Mouse (Mus musculus) midbrain, embryonic 16.5 days (tissue): ENCODE results near the gene Plekhd1. TPM values are rescaled to one million over a fixed set of nuclear protein-coding genes. Genes with fewer than 3 reads are reported as not detected.

ENCODE experiments used
- ATAC-seq: fragments of 200-750 bp; cut with Nextera tagmentation; 2 replicates; pipeline ENCODE4 v1.8.0; 2017; ENCODE audit warnings: moderate TSS enrichment
- H3K27ac ChIP-seq: fragments of 300-500 bp; sonication (generic); 2 replicates; pipeline ENCODE4 v1.5.1; 2014; ENCODE audit warnings: mild to moderate bottlenecking, low read length, mixed read lengths
- H3K27me3 ChIP-seq: fragments of 300-500 bp; sonication (generic); 2 replicates; pipeline ENCODE4 v1.6.1; 2014; ENCODE audit warnings: low read depth, low read length, mixed read lengths; ENCODE audit not compliant: control insufficient read depth, insufficient read depth
- H3K36me3 ChIP-seq: fragments of 300-500 bp; sonication (generic); 2 replicates; pipeline ENCODE4 v1.6.1; 2014; ENCODE audit warnings: mild to moderate bottlenecking, low read length, moderate library complexity, mixed read lengths; ENCODE audit not compliant: control insufficient read depth, insufficient read depth
- H3K4me1 ChIP-seq: fragments of 300-500 bp; sonication (generic); 2 replicates; pipeline ENCODE4 v1.6.1; 2014; ENCODE audit warnings: mild to moderate bottlenecking, low read length, mixed read lengths; ENCODE audit not compliant: control insufficient read depth, insufficient read depth
- H3K4me2 ChIP-seq: fragments of 300-500 bp; sonication (generic); 2 replicates; pipeline ENCODE4 v1.6.1; 2014; ENCODE audit warnings: mild to moderate bottlenecking, low read length, mixed read lengths
- H3K4me3 ChIP-seq: fragments of 300-500 bp; sonication (generic); 2 replicates; pipeline ENCODE4 v1.5.1; 2014; ENCODE audit warnings: low read depth, mild to moderate bottlenecking, low read length, moderate library complexity, mixed read lengths
- H3K9ac ChIP-seq: fragments of 300-500 bp; sonication (generic); 2 replicates; pipeline ENCODE4 v1.6.1; 2014; ENCODE audit warnings: low read depth, low read length, mixed read lengths
- H3K9me3 ChIP-seq: fragments of 300-500 bp; sonication (generic); replicated peaks from 2 replicates; pipeline ENCODE4 v1.6.1; 2014; ENCODE audit warnings: mild to moderate bottlenecking, low read length, mixed read lengths; ENCODE audit not compliant: control insufficient read depth, poor library complexity, severe bottlenecking
- WGBS: fragments of 180-500 bp; shearing (Covaris S2); extraction: QIAGEN DNeasy Blood & Tissue Kit; methylation state at CpG from one replicate; pipeline ENCODE4 v1.1.7; 2014; 5-methylcytosine and 5-hydroxymethylcytosine counted together
- polyA plus RNA-seq: library from polyadenylated mRNA; unstranded; fragments of >200 nt; fragmentation: Nextera tagmentation; extraction: Ambion mirVana; gene quantifications from 2 replicates; pipeline ENCODE4 v1.2.1, GENCODE M21; 2015

The Plekhd1 gene
- polyA plus RNA-seq, 1 experiment from 2014 or later = 3.9 TPM

- 37% methylated on average over 90 of the region's 92 CpGs for WGBS
Measured at GRCm38 (mm10) chr12:80758559-80759386, 66.4 kb downstream of the Plekhd1 start.

GRCm38 (mm10) chr12:80759387-80759712, 67.0 kb downstream of the Plekhd1 start:
- Histone ChIP-seq H3K27ac (peak overlapping the region; percentile 97), H3K9ac (peak overlapping the region; percentile 94), H3K4me1 (peaks cover 19% of the 10 kb centered on the region), H3K4me3 (peak overlapping the region; percentile 69), H3K9me3 (peaks cover 28% of the 10 kb centered on the region), H3K36me3 (peaks cover 44% of the 10 kb centered on the region), H3K4me2 (peak overlapping the region; percentile 85), H3K27me3 (no peaks in the 10 kb centered on the region)
- ATAC-seq = peak; percentile 54; the same call in 1 of the 2 replicates
- WGBS = 2% methylated on average over 12 of the region's 13 CpGs

More at GRCm38 (mm10) chr12:80758559-80759386, 66.4 kb downstream of the Plekhd1 start:
- Histone ChIP-seq H3K9me3 (peaks cover 28% of the 10 kb centered on the region), H3K4me3 (peak overlapping the region; percentile 69), H3K27ac (peak overlapping the region; percentile 97), H3K36me3 (peaks cover 48% of the 10 kb centered on the region), H3K9ac (peak overlapping the region; percentile 94), H3K27me3 (no peaks in the 10 kb centered on the region), H3K4me1 (peaks cover 19% of the 10 kb centered on the region), H3K4me2 (peak overlapping the region; percentile 85)
- ATAC-seq = 0 out of 2 replicates have a peak, but pooled peaks have one; percentile 14

- peak overlapping the region; percentile 69 for H3K4me3 ChIP-seq
- H3K36me3 ChIP-seq = peaks cover 41% of the 10 kb centered on the region
- peaks cover 28% of the 10 kb centered on the region for H3K9me3 ChIP-seq
- H3K27ac ChIP-seq = peak overlapping the region; percentile 97
- H3K4me1 ChIP-seq = peaks cover 19% of the 10 kb centered on the region
- H3K9ac ChIP-seq = peak overlapping the region; percentile 94
- ATAC-seq = peak; percentile 55
- peak overlapping the region; percentile 85 for H3K4me2 ChIP-seq
- H3K27me3 ChIP-seq = no peaks in the 10 kb centered on the region
- under 1% methylated on average over 22 of the region's 22 CpGs for WGBS
Measured at GRCm38 (mm10) chr12:80759713-80760395, 67.5 kb downstream of the Plekhd1 start.

- H3K27me3 ChIP-seq = no peaks in the 10 kb centered on the region
- peaks cover 27% of the 10 kb centered on the region for H3K9me3 ChIP-seq
- peak within 1 kb of the TSS; percentile 94 for H3K9ac ChIP-seq
- under 1% methylated on average over 24 of the region's 24 CpGs for WGBS
- peak within 1 kb of the TSS; percentile 85 for H3K4me2 ChIP-seq
- H3K36me3 ChIP-seq = peaks cover 36% of the 10 kb centered on the region
- H3K27ac ChIP-seq = peak within 1 kb of the TSS; percentile 97
- H3K4me3 ChIP-seq = peak within 1 kb of the TSS; percentile 69
- peaks cover 19% of the 10 kb centered on the region for H3K4me1 ChIP-seq
- ATAC-seq = peak; percentile 82
Measured at GRCm38 (mm10) chr12:80760396-80760801, 68.0 kb downstream of the Plekhd1 start, which contains the start of gene Ccdc177. Gene Ccdc177 (minus strand): TSS chr12:80760687.

- WGBS = 95% methylated on average over 5 of the region's 5 CpGs
- peaks cover 9% of the 10 kb centered on the region for H3K9me3 ChIP-seq
- no peak overlapping the region for H3K27ac ChIP-seq
- H3K9ac ChIP-seq = no peak overlapping the region
- H3K4me3 ChIP-seq = no peak overlapping the region
- no peaks in the 10 kb centered on the region for H3K27me3 ChIP-seq
- ATAC-seq = no peak
- H3K4me2 ChIP-seq = no peak overlapping the region
- H3K36me3 ChIP-seq = peaks cover 10% of the 10 kb centered on the region
- H3K4me1 ChIP-seq = peaks cover 18% of the 10 kb centered on the region
Measured at GRCm38 (mm10) chr12:80762982-80763381, 70.6 kb downstream of the Plekhd1 start.

GRCm38 (mm10) chr12:80764116-80764515, 71.7 kb downstream of the Plekhd1 start:
- no peak for ATAC-seq
- 81% methylated on average over 4 of the region's 4 CpGs for WGBS
- H3K4me1 ChIP-seq = peaks cover 7% of the 10 kb centered on the region

DNA sequence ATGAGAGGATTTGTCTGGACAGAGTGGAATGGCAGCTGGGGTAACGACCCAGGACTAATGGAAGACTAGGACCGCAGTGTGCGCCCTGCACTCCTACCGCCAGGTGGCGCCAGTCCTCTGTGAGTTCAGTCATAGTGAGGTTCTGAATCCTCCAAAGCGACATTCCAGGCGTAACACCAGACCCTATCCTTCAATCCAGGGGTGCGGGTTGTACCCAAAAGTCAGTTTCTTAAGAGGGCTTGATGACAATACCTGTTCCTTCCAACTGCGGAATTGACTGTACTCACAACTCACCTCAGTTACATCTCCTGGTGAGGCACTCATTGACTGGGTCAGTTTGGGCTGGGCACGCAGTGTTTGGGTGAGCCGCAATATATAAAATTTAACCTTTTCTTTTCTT, 77.3 kb downstream of the Plekhd1 start:
- Histone ChIP-seq H3K9ac (no peak overlapping the region), H3K36me3 (no peaks in the 10 kb centered on the region), H3K4me1 (no peaks in the 10 kb centered on the region), H3K4me3 (no peak overlapping the region), H3K9me3 (no peaks in the 10 kb centered on the region), H3K27me3 (no peaks in the 10 kb centered on the region), H3K27ac (no peak overlapping the region), H3K4me2 (0 out of 2 replicates have a peak overlapping the region, but pooled peaks have one; percentile 36)
- ATAC-seq = peak; percentile 64; the same call in 1 of the 2 replicates
- 19% methylated on average over 11 of the region's 11 CpGs for WGBS

More at GRCm38 (mm10) chr12:80764116-80764515, 71.7 kb downstream of the Plekhd1 start:
- Histone ChIP-seq H3K27me3 (no peaks in the 10 kb centered on the region), H3K9me3 (no peaks in the 10 kb centered on the region), H3K4me2 (no peak overlapping the region), H3K4me3 (no peak overlapping the region), H3K27ac (no peak overlapping the region), H3K36me3 (no peaks in the 10 kb centered on the region), H3K9ac (no peak overlapping the region)
